Mouse (Mus musculus) ES-E14 (cell line): Measurements from ENCODE around the gene Gm29609. TPM values are rescaled to one million over a fixed set of nuclear protein-coding genes. Genes with fewer than 3 reads are reported as not detected.

Experiments
- DNase-seq: peaks from one replicate; pipeline ENCODE4 v3.0.0-alpha.2; 2013; ENCODE audit warnings: low read depth, low spot score
- H3K27ac ChIP-seq: 2 replicates; pipeline ENCODE4 v1.5.1; 2012; ENCODE audit warnings: low read depth, mild to moderate bottlenecking, low read length, moderate library complexity, mixed read lengths; ENCODE audit not compliant: poor library complexity, insufficient read depth, severe bottlenecking
- H3K36me3 ChIP-seq: 2 replicates; pipeline ENCODE4 v1.6.1; 2012; ENCODE audit warnings: mild to moderate bottlenecking, low read length, moderate library complexity, mixed read lengths; ENCODE audit not compliant: control insufficient read depth, poor library complexity, insufficient read depth, severe bottlenecking
- H3K4me1 ChIP-seq, 2 experiments: fragments of 150-350 bp in 1 of 2; sonication (generic) in 1 of 2; 2 replicates each; pipeline ENCODE4 v1.6.1; 2012; ENCODE audit warnings: low read length in 2 of 2, mild to moderate bottlenecking in 1 of 2, mixed read lengths in 1 of 2; ENCODE audit not compliant: control insufficient read depth in 2 of 2, insufficient read depth in 2 of 2, poor library complexity in 1 of 2
- H3K4me3 ChIP-seq, 2 experiments: fragments of 150-350 bp in 1 of 2; sonication (generic) in 1 of 2; 2 replicates each; pipeline ENCODE4 v1.5.1; 2012; ENCODE audit warnings: low read length in 2 of 2, low read depth in 1 of 2, mild to moderate bottlenecking in 1 of 2, mixed read lengths in 1 of 2; ENCODE audit not compliant: insufficient read depth in 1 of 2, poor library complexity in 1 of 2, severe bottlenecking in 1 of 2
- H3K9ac ChIP-seq: 2 replicates; pipeline ENCODE4 v1.6.1; 2012; ENCODE audit warnings: low read depth, mild to moderate bottlenecking, low read length, mixed read lengths; ENCODE audit not compliant: poor library complexity, insufficient read depth, severe bottlenecking
- H3K9me3 ChIP-seq: fragments of 150-350 bp; sonication (generic); 2 replicates; pipeline ENCODE4 v1.6.1; 2012; ENCODE audit warnings: low read depth, mild to moderate bottlenecking, low read length; ENCODE audit not compliant: control insufficient read depth, insufficient read depth
- CHD2 ChIP-seq: IDR thresholded peaks from 2 replicates; pipeline ENCODE4 v1.6.1; 2014; ENCODE audit warnings: mild to moderate bottlenecking, low read depth, low read length, inconsistent platforms
- HCFC1 ChIP-seq: IDR thresholded peaks from 2 replicates; pipeline ENCODE4 v1.6.1; 2012; ENCODE audit warnings: low read length, inconsistent platforms, borderline replicate concordance; ENCODE audit not compliant: insufficient read depth
- MAFK ChIP-seq: IDR thresholded peaks from 2 replicates; pipeline ENCODE4 v1.6.1; 2014; ENCODE audit warnings: mild to moderate bottlenecking, low read depth, low read length, inconsistent platforms; ENCODE audit not compliant: insufficient read depth
- ZC3H11A ChIP-seq: IDR thresholded peaks from 2 replicates; pipeline ENCODE4 v1.6.1; 2012; ENCODE audit warnings: low read depth, mild to moderate bottlenecking, inconsistent platforms, low read length, borderline replicate concordance
- ZNF384 ChIP-seq: IDR thresholded peaks from 2 replicates; pipeline ENCODE4 v1.6.1; 2012; ENCODE audit warnings: low read depth, low read length, inconsistent platforms
- in situ Hi-C, 2 experiments: fragments of 600-800 bp; cut with MboI; formaldehyde crosslinking; loops; one replicate each; pipeline ENCODE4 v1.15.1; 2025; ENCODE audit warnings: low sequenced_read_pairs in 2 of 2, inconsistent platforms in 1 of 2; ENCODE audit not compliant: unreplicated experiment in 2 of 2
- total RNA-seq: library from RNA; depleted of rRNA; stranded (reverse); fragments of 300-350 nt; gene quantifications from 2 replicates; pipeline ENCODE4 v1.2.3, GENCODE M21; 2012

The Gm29609 gene
- total RNA-seq, 1 experiment, result 3.1 TPM

GRCm38 (mm10) chr5:31110781-31111180 lies 68.9 kb downstream of the Gm29609 start:
- DNase-seq, result no peak
- Histone ChIP-seq H3K9ac (no peak overlapping the region), H3K4me3 (no peak overlapping the region), H3K9me3 (no peaks in the 10 kb centered on the region), H3K36me3 (no peaks in the 10 kb centered on the region), H3K27ac (no peak overlapping the region), H3K4me1 (no peaks in the 10 kb centered on the region)
- no peak for TF ChIP-seq ZC3H11A
- 0 out of 2 replicates have a peak, but pooled peaks have one; percentile 21 for TF ChIP-seq MAFK
- in situ Hi-C loops, result no loop called here

DNA sequence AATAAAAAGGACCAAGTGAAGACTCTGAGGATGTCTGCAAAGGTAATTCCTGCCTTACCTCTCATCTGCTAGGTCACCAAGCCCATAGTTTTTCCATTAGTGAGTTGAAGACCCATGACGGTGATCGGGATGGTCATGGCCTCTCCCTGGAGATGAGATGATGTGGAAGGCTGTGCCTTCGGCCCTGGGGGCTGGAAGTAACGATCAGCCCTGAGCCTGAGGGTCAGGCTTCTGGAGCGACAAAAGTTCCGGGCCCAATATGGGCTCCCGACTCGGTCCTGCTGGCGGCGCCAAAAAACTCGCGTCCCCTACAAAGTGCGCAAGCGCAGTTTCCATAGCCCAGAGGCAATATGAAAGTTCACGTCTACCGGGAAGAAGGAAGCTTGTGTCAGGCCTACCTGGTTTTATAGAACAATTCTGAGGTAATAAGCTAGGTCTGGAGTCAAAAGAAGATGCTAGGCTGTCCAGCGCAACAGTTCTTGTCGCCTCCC lies 71.7 kb downstream of the Gm29609 start, which contains the start of gene Slc30a3:
Gene Slc30a3 (minus strand): TSS at position 238 of the 491 bp plus-strand sequence.
- Histone ChIP-seq H3K9ac (no peak within 1 kb of the TSS), H3K36me3 (no peaks in the 10 kb centered on the region), H3K4me3 (0 out of 4 replicates have a peak within 1 kb of the TSS, but pooled peaks of 1 of the 2 experiments have one; percentile 25), H3K27ac (no peak within 1 kb of the TSS), H3K9me3 (no peaks in the 10 kb centered on the region), H3K4me1 (no peaks in the 10 kb centered on the region)
- no peak for TF ChIP-seq CHD2
- no peak for TF ChIP-seq MAFK
- no peak for TF ChIP-seq ZC3H11A
- TF ChIP-seq ZNF384, result no peak
- no peak for TF ChIP-seq HCFC1
- no peak for DNase-seq
- in situ Hi-C loops, result no loop called here

DNA sequence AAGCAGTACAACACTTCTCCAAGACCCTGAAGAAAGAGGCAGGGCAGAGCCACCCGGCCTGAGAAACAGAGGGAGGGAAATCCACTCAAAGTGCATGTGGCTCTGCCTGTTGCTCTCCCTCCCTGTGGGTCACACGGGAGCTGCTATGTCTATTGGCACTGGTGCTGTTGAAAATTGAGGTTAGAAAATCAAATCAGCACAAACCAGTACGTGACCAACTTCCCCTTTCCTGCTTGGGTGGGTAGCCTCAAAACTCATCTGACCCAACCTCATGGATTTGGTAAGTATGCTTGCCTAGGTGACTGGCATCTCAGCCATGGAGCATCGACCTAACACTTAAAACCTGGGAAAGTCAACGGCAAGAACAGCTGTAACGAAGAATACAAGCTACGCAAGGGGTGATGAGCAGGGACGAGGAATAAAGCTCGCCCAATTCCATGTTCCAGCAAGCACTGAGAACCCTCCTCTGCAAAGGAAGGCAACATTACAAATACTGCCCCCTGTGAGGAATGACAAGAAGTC lies 73.8 kb downstream of the Gm29609 start, which contains the start of gene Dnajc5g:
Gene Dnajc5g (plus strand): TSS at position 472 of the 522 bp plus-strand sequence.
- no peak for TF ChIP-seq ZNF384
- no peak for TF ChIP-seq HCFC1
- TF ChIP-seq ZC3H11A, result no peak
- no peak for TF ChIP-seq MAFK
- no peak for TF ChIP-seq CHD2
- DNase-seq, result no peak
- no peak within 1 kb of the TSS for H3K9ac ChIP-seq
- H3K27ac ChIP-seq, result no peak within 1 kb of the TSS
- no peaks in the 10 kb centered on the region for H3K9me3 ChIP-seq
- H3K4me1 ChIP-seq, result no peaks in the 10 kb centered on the region
- H3K36me3 ChIP-seq, result no peaks in the 10 kb centered on the region
- in situ Hi-C loops, result no loop called here
- H3K4me3 ChIP-seq, result no peak within 1 kb of the TSS

DNA sequence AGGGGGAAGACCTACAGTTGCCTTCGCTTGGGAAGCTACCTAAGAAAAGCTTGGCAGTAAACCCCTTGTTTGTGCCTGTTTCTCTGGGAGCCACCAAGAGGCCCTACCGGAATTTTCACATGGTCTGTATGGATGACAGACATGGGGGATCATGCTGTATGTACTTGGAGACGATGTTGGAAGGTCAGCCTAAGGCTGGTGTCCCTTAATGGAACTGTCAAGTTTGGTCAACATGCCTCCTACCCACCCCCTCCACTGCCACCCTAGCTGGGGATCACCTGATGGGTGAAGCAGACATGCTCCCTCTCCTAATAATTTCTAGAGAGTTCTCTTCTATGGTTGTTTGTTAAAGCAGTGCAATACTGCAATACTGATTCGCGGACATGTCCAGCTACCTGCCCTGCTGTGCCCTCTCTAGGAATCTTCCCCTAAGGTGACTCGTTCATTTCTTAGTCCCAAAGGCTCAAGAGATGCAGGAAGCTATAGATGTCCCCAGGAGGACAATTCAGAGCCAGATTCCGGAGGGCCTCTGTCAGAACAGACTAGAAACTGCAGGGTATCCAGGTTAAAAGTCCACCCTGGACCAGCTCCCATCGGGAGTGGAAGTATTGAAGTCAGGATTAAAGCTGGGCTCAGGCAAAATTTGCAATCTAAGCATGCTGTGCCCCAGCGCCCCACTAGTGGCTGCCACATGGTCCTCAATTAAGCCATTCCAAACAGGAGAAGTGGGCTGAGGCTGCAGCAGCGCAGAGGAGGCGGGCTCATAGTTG lies 83.8 kb downstream of the Gm29609 start:
- Histone ChIP-seq H3K4me1 (peaks cover 2 to 6% of the 10 kb centered on the region in 2 experiments; a peak in 2 of 4 replicates), H3K27ac (no peak overlapping the region), H3K36me3 (no peaks in the 10 kb centered on the region), H3K9me3 (no peaks in the 10 kb centered on the region), H3K9ac (no peak overlapping the region), H3K4me3 (peak overlapping the region; percentile 71 to 92; a peak in 1 of 4 replicates)
- in situ Hi-C loops, result no loop called here
- TF ChIP-seq ZC3H11A (no peak), HCFC1 (no peak), CHD2 (no peak), ZNF384 (no peak), MAFK (no peak)
- no peak for DNase-seq
